Mouse (Mus musculus) gastrocnemius, postnatal 14 days (tissue): ENCODE results near the gene Uaca. TPM values are rescaled to one million over a fixed set of nuclear protein-coding genes. Genes with fewer than 3 reads are reported as not detected.
A peak's percentile ranks its signal among the peaks of the same experiment; 100 is the strongest.

Experiments
- DNase-seq: peaks from one replicate; pipeline ENCODE4 v3.0.0; 2021; ENCODE audit warnings: mixed read lengths
- intact Hi-C: fragments of 180-260 bp; cut with DNase I; formaldehyde crosslinking; loops from one replicate; pipeline ENCODE4 v1.15.1; 2025; ENCODE audit warnings: low total_unique reads
- long read RNA-seq, 2 experiments: library from polyadenylated mRNA; stranded (forward); transcript quantifications; one replicate each; pipeline ENCODE4 v2.0.0; 2021
- total RNA-seq, 2 experiments: library from RNA; stranded (reverse); gene quantifications; 2 replicates each; pipeline ENCODE4 v1.2.3; 2021

Uaca gene
- total RNA-seq = 10 to 100 TPM; 70.3 to 78.1 TPM
- long read RNA-seq, experiment 1, full-length matches to known transcripts = 34 of 83 reads
- long read RNA-seq, experiment 1, partial matches to known transcripts = 27 of 83 reads
- long read RNA-seq, experiment 1, other reads (novel, unspliced or antisense) = 22 of 83 reads
- long read RNA-seq, experiment 2, full-length matches to known transcripts = 42 of 94 reads
- long read RNA-seq, experiment 2, partial matches to known transcripts = 22 of 94 reads
- long read RNA-seq, experiment 2, other reads (novel, unspliced or antisense) = 30 of 94 reads

DNA sequence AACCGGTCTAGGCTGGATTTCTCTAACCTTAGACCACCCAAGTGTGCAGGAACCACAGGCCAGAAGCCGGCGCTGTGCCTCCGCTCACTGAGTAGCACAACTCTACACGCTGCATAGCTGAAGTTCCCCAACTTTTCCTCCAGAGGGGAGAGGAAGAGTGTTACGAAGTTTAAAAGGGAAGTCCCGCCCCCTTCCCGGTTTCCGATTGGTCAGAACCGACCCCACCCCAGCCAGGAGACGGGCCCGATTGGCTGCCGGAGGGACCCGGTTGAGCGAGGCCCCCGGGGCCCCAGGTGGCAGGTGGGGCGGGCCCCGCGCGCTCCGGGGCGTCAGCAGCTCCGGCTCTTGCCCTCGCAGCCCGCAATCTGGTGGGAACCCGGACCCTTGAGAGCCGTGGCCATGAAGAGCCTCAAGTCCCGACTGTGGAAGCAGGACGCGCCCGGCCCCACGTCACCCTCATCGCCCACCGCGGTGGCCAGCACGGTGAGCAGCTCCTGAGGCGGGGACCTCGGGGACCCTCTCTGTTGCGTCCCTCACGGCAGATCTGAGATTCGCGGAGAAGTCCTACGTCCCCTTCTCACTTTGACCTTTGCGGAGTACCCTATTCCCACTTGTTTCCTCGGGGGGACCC, at the start of gene Uaca:
Gene Uaca (plus strand): TSS at position 333 of the 631 bp plus-strand sequence.
- intact Hi-C loops = no loop called here
- peak; percentile 96 for DNase-seq

DNA sequence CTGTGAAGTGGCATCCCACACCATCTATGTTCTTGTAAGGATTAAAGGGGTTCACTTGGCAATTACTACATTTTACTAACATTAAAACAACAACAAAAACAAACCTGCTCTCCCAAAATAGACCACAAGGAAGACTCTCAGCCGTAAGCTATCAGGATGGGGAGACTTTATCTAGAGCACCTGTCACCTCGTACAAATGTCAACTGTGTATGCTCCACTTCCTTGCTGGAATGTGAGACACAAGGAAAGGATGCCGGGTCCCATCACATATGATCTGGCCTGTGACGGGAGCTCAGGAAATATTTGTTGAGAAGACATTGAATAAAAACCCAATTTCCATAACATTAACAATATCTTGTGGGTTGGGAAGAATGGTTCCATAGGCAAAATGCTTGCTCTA, 49.4 kb upstream of the Uaca start:
- DNase-seq = no peak
- intact Hi-C loops = loop anchor here (10.0 kb wide), 1 partner anchor 500 kb away; no protein-coding TSS in a partner anchor

DNA sequence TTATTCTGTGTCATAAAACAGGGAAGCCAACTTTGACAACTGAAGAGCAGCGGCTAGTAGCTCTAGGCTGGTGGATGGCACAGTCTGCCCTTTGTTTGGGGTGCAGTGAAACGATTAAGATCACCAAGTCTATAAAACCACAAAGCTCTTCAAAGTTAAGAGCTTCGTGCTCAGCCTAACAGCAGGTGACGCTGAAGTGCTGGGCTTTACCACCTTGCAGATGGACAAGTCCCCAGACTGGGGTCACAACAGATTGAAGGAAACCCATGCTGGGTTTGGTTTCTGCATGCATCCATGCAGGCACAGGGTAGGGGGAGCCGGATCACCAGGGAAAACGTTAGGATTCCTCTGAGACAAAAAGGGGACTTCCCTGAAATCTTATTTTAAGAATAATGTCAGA, 47.8 kb upstream of the Uaca start:
- no peak for DNase-seq
- intact Hi-C loops = loop anchor here (10.0 kb wide), 1 partner anchor 502 kb away; no protein-coding TSS in a partner anchor

DNA sequence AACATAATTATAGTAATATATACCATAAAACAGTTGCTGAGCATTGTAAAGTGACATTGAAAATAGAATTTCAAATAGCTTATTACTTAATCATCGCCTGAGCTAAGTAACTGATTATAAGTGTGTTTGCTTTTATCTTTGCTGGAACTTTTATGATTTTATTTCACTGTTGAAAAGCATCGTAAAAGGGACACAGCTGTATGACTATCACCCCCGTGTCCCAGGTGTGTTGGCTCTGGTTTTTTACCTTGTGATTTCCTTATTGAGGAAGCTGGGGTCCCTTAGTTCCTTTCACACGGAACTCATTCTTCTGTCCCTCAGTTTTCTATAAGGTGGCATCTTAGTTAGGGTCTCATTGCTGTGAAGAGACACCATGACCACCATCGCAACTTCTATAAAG, 46.7 kb upstream of the Uaca start:
- intact Hi-C loops = loop anchor here (10.0 kb wide), 1 partner anchor 503 kb away; no protein-coding TSS in a partner anchor
- no peak for DNase-seq

DNA sequence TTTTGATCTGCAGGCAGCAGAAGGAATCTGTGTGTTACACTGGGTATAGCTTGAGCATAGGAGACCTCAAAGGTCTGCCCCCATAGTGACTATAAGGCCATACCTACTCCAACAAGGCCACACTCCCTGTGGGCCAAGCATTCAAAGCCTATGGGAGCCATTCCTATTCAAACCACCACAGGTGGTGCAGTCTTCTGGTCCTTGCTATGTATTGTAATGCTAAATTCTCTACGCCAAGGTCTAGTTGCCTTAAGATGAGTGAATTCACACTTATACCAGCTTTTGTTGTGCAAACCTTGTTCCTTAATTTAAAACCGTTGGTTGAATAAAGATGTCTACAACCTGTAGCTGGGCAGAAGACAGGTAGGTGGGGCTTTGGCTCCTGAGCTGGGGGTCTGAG, 46.2 kb upstream of the Uaca start:
- DNase-seq = no peak

DNA sequence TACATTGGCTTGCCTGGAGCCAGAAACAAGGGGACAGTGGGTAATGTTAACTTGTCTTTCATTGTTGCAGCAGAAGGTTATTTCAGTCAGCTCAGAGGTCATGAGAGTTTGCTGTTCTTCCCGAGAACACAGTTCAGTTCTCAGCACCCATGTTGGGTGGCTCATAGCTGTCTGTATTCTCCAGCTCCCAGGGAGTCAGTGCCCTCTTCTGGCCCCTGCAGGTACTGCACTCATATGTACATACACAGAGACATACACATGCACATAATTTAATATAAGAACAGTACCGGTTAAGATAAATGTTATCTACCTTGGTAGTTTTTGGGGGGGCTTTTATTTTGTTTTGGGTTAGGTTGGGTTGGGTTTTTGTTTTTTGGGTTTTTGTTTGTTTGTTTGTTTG, 45.2 kb upstream of the Uaca start:
- no peak for DNase-seq
- intact Hi-C loops = loop anchor here (10.0 kb wide), 1 partner anchor 504 kb away; no protein-coding TSS in a partner anchor

More for the DNA sequence above, 46.2 kb upstream of the Uaca start:
- intact Hi-C loops = loop anchor here (10.0 kb wide), 1 partner anchor 503 kb away; no protein-coding TSS in a partner anchor

DNA sequence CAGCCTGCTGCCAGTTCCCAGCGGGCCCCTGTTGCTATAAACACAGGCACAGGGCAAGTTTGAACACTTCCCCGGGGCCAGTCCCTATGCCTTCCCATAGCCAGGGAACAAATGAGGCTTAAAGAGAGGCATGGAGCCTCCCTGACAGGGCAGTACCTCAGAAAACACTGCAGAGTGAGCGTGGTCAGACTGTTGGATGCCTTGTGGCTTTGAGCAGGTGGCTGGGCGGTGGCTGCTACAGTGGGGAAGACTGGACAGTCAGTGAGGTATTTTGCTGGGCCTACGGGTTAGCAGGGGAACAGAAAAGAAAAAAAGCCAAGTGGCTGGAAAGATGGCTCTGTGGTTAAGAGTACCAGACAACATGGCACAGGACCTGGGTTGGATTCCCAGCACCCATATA, 43.2 kb upstream of the Uaca start:
- intact Hi-C loops = no loop called here
- DNase-seq = no peak

DNA sequence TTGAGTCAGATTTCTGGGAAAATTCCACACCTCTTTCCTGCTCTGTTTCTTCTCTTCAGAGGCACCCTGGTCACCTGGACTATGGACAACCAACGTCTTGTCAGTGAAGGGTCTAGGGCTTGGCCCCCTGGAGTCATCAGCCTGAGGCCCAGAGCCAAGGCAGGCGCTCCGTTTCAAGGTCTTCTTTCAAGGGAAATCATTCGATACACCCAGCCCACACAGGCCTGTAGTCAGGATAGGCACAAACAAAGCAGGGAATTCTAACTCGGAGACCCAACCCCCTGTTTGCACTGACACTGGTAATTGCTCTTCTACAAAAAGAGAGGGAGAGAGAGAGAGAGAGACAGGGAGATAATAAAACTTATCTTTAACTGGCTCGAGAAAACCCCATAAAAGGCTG, 42.4 kb upstream of the Uaca start:
- intact Hi-C loops = no loop called here
- no peak for DNase-seq

DNA sequence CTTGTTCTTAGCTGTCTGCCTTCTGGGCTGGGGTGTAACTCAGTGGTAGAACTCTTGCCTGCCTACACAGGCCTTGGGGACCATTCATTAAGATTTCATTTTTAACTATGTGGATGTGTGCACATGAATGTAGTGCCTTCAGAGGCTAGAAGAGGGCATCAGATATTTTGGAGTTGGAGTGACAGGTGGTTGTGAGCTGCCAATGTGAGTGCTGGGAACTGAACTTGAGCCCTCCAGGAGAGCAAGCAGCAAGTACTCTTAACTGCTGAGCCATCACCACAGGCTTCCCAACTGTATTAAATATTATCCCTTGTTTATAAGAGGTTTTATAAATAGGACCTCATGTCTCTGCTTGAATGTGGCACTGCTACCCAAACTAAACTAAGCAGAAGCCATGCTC, 41.7 kb upstream of the Uaca start:
- intact Hi-C loops = no loop called here
- no peak for DNase-seq

DNA sequence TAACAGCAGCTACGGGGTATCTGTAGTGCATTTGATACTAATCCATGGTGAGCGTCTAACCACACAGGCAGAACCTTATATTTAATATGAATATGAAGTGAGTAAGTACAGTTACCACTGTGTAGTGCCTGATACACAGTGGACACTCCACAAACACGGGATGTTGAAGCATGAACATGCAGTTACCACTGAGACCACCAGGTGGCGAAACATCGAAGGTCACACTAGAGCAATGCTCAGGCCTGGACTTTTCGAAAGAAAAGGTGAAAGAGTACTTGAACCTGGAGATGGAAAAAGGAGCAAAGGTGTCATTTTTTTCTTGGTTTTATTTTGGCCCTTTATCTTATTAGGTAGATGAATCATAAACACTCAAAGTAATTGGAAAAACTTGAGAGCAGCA, 38.1 kb upstream of the Uaca start:
- intact Hi-C loops = loop anchor here (2.0 to 5.0 kb wide), 2 partner anchors 56 to 103 kb away; no protein-coding TSS in a partner anchor
- DNase-seq = peak; percentile 73

DNA sequence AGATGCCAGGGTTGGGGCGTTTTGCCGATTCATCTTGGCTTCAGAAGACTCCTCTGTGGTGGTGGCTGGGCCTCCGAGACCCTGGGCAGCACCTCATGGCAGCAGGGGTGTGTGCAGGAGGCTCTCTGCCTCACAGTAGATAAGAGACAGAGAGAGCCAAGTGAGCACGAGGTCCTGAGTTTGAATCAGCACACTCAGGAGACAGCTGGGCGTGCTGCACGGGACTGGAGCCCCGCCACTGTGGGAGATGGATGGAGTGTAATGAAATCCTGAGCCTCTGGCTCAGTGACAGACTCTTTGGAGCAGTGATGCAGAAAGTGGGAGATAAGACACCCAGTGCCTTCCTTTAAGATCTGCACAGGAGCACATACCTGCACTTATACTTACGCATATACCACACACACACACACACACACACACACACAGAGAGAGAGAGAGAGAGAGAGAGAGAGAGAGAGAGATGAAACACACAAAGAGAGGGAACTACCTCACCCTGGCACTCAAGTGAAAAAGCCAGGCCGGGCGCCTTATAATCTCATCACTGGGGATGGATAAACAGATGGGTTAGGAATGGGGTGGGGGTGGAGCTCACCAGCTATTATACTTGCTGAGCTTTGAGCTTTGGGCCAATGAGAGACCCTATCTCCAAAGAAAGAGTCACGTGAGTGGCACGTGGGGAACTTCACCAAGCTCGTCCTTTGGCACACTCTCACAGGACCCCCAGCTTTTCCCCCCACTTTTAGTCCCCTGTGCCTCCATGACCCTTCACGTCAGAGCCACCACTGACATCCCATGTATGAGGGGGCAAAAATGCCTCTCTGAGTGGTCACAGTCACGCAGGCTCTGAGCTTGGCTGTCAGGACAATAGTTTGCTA, 37.2 kb upstream of the Uaca start:
- peak; percentile 25 for DNase-seq
- intact Hi-C loops = loop anchor here (2.0 to 5.0 kb wide), 2 partner anchors 55 to 102 kb away; no protein-coding TSS in a partner anchor

DNA sequence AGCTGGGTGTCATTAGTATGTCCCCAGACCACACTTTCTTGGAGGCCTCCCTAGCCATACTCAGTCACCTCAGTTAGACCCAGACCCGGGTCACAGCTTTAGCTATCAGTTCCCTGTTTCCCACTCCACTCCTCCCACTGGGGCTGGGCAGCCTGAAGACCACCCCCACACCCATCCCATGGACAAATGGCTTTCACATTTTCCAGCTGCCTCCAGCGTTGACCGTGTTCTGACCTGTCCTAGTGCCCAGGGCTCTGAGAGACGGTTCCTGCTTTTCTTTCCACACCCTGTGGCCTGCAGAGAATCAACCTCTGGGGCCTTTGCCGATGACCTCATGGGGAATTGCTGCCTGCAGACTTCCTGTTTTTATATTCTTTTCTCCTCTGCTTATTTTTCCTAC, 36.5 kb upstream of the Uaca start:
- intact Hi-C loops = loop anchor here (2.0 to 5.0 kb wide), 2 partner anchors 54 to 101 kb away; no protein-coding TSS in a partner anchor
- DNase-seq = peak; percentile 31

DNA sequence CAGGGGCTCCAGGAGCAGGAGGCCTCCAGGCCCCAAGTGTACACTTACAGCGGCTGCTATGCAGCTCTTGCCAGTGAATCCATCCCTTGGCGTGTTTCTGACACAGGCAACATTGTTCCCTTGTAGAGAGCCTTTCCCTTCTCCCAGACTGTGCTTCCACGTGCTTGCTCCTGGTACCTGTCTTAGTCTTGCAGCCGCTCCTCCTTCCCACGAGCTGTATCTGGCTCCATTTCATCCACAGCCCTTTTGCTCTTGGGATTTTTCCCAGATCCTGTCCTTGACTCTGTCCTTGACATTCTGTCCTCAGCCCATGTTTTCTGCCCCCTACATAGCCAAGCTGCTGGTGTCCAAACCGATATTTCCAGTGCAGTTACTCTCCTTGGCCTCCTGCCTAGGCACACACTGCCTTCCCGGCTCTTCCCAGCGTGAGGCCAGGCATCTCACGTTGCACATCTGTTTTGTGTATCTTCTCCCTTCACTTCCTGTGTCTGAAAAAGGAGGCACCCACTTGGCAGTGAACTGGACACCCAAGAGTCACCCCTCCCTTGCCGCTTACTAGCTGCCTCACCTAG, 34.8 kb upstream of the Uaca start:
- intact Hi-C loops = loop anchor here (5.0 kb wide), 1 partner anchor 53 kb away; no protein-coding TSS in a partner anchor
- DNase-seq = peak; percentile 78

DNA sequence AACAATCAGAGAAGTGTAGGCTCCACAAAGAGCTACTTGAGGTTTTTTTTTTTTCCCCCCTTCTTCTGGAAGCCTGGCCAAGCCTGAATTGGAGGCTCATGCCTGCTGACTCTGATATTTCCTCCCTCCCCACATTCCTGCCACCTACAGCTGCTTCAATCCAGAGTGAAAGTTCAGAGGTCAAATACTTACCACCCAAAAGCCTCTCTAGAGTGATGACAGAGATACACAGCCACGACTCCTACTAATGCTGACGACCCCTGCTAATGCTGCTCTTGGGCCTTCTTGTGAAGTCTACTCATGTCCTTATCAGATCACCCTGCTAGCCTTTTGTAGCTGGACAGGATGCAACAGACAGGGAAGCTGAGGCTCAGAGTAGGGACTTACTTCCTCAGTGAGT, 29.2 kb upstream of the Uaca start:
- no peak for DNase-seq
- intact Hi-C loops = no loop called here

DNA sequence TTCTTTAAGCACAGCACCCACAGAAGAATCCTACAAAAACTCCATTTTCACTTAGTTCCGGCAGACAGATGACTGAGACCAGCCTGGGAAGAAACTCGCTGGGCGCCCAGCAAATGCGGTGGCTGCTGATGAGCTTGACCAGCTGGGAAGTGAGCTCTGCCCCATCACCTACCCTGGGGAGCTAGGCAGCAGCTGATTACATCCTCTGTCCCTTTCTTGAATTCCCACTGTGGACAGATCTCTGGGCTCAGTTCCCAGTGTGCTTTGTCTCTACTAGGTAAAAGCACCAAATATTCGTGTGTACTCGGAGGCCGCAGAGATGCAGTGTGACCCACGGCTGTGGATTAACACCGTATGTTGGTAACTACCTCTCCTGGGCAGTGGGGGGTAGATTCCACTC, 25.9 kb upstream of the Uaca start:
- intact Hi-C loops = no loop called here
- peak; percentile 13 for DNase-seq

DNA sequence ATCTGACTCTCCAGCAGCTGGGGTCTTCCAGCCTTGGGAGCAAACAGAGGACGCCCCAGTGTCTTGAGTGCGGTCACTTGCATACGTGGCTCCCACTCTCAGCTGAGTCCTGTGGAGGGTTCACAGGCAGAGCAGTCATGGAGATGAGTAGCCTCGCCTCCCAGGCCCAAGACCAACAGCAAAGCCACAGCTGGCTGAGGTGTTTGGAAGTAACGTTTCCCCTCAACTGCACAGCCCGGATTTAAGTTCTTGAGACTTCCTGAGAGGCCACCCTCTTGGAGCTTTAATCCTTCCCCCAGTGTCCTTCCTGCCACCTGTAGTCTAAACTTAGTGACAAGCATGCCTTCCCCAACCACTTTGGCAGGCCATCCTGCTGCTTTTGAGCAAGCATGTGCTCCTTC, 24.6 kb upstream of the Uaca start:
- peak; percentile 16 for DNase-seq
- intact Hi-C loops = no loop called here

DNA sequence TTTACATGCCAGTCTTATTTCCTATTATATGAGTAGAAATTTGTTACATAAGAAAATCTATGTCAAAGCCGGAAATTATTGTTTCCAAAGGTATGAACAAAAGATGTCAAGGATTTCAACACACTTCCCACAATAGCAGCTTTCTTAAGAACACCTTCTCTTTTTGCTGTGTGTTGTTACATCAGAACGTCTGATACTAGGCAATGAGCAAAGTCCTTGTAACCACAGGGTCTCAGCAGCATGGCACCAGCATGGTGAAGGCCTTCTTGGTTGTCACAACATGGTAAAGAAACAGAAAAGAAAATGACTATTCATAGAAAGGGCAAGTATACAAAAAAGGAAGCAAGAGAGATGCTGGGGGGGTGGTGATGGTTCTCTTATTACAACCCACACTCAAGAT, 20.6 kb upstream of the Uaca start:
- no peak for DNase-seq
- intact Hi-C loops = no loop called here

DNA sequence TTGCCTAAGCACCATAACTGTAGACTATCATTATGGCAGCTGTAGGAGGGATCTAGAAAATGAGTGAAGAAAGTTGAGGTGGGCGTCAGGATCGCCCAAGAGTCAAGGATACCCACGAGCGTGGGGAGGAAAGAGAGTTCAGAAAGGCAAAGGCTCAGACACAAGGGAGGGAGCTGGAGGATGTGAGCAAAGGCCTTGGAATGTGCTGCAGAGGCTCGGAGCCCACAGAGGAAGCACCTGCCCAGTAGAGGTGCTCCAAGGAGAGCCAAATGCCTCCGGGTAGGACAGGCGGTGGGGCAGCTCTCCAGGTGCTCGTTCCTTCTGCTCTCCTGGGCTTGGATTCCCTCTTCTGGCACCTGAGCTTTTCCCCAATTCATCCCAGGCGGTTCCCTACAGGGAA, 17.4 kb upstream of the Uaca start:
- intact Hi-C loops = no loop called here
- DNase-seq = no peak

DNA sequence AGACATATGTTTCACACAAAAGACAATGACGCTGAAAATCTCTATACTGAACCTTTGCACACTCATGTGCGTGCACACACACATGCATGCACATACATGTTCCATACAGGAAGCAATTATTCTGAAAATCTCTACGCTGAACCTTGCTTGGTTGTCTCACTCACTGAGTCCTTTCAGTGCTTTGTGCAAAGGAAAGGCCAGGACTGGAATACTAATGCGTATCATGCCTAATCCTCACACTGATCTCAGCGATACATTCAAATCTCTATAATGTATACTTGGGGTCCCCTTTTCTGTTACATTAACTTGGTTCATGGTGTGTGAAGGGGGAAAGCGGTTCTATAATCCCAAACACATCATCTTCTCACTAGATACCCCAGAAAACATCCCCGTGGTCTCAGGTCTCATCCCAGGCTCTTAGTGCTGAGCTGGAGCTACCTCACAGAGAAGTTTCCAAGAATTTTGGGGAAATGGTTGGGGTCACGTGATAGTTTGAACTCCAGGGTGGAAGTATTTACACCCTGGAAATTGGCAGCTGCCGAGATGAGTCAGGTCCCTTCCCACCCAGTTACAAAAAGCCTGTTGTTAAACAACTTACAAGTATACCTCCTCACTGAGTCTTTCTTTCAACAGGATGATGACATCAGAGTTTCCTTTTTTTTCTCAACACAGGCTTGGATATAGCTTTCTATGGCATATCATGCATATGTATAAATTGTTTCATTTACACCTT, 12.1 kb upstream of the Uaca start:
- intact Hi-C loops = no loop called here
- no peak for DNase-seq
